Mouse (Mus musculus) kidney, adult 2 months (tissue): ENCODE measurements at regions not wholly inside any gene's neighbourhood (a gene's known extent, or its start where the extent isn't known, plus 50 kb on each side); places are given as distances from the start of the nearest gene placed in this dataset.
"Not testable (repeated sequence)": the region's sequence is repeated elsewhere in the genome, so short reads cannot be mapped to it uniquely, and the experiment has no call there.

Source experiments
- DNase-seq: peaks from one replicate; pipeline ENCODE4 v3.0.0; 2021
- H3K27ac ChIP-seq: fragments of 200-500 bp; 2 replicates; pipeline ENCODE4 v1.5.1; 2012; ENCODE audit warnings: low read depth, low read length, control low read depth, inconsistent platforms; ENCODE audit not compliant: insufficient read depth
- H3K27me3 ChIP-seq: fragments of 200-500 bp; replicated peaks from 2 replicates; pipeline ENCODE4 v1.6.1; 2012; ENCODE audit warnings: mild to moderate bottlenecking, moderate library complexity, low read length, inconsistent platforms; ENCODE audit not compliant: control insufficient read depth, insufficient read depth
- H3K36me3 ChIP-seq: fragments of 200-500 bp; 2 replicates; pipeline ENCODE4 v1.6.1; 2012; ENCODE audit warnings: mild to moderate bottlenecking, moderate library complexity, low read length, inconsistent platforms; ENCODE audit not compliant: control insufficient read depth, insufficient read depth
- H3K4me1 ChIP-seq: fragments of 200-500 bp; 2 replicates; pipeline ENCODE4 v1.6.1; 2011; ENCODE audit warnings: low read length; ENCODE audit not compliant: control insufficient read depth, insufficient read depth
- H3K4me3 ChIP-seq: fragments of 200-500 bp; 2 replicates; pipeline ENCODE4 v1.5.1; 2011; ENCODE audit warnings: mild to moderate bottlenecking, low read depth, low read length, control low read depth; ENCODE audit not compliant: insufficient read depth
- CTCF ChIP-seq: fragments of 200-500 bp; conservative IDR thresholded peaks from 2 replicates; pipeline ENCODE4 v1.5.1; 2011; ENCODE audit warnings: low read depth, mild to moderate bottlenecking, control low read depth, low read length, moderate library complexity, mixed read lengths; ENCODE audit not compliant: insufficient read depth, insufficient read length
- POLR2A ChIP-seq: fragments of 200-500 bp; IDR thresholded peaks from one replicate; pipeline ENCODE4 v1.6.1; 2011; ENCODE audit warnings: low read depth, low read length, control low read depth
- WGBS: fragments of 180-500 bp; shearing (Covaris S2); methylation state at CpG from one replicate; pipeline ENCODE4 v1.1.7; 2018; 5-methylcytosine and 5-hydroxymethylcytosine counted together

- Histone ChIP-seq H3K27me3 (no peaks in the 10 kb centered on the region), H3K4me1 (no peaks in the 10 kb centered on the region), H3K4me3 (no peak overlapping the region), H3K27ac (no peak overlapping the region), H3K36me3 (no peaks in the 10 kb centered on the region)
- TF ChIP-seq CTCF (no peak), POLR2A (no peak)
- DNase-seq: no peak
- WGBS: 64% methylated on average over 2 of the region's 2 CpGs
Measured at GRCm38 (mm10) chr1:176594312-176594711, 219.6 kb downstream of the Cep170 start.

DNA sequence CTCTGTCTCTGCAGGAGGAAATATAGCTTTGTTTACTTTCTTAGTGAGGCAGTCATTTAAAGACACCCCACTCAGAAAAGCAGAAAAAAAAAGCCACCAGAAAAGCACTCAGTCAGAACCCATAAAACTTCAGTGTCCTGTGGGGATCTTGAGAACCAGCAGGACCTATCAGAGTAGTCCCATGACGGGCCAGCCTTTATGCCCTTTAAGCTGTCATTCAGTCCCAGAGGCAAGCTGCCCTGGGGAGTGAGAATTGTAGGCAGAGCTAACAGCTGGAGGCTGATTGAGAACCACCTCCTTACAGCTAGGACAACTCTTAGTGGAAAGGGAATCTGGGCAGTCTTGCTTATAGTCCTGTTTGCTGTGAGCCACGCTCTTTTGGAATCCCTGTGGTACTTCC lies 225.7 kb downstream of the Cep170 start:
- no peaks in the 10 kb centered on the region for H3K4me1 ChIP-seq
- H3K27ac ChIP-seq: no peak overlapping the region
- TF ChIP-seq CTCF: no peak
- TF ChIP-seq POLR2A: no peak

DNA sequence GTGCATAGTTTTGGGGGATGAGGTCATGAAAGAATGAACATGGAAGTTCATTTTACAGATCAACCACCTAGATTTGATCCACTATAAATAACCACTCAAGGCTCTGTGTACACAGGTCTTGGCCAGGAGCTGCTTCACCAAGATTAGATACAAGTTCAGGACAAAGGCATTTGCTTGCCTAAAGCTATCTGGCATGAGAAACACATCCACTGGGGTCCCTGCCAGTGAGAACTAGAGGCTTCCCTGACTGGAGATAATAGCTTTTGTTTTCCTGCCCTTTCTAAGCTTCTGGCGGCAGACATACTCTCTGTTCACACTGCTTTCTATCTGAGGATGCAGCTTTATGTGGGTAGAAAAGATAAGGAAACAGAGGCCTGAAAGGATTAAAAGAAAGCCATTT lies 240.2 kb downstream of the Cep170 start:
- no peak for TF ChIP-seq CTCF
- TF ChIP-seq POLR2A: no peak
- H3K4me1 ChIP-seq: no peaks in the 10 kb centered on the region
- no peaks in the 10 kb centered on the region for H3K27me3 ChIP-seq
- H3K27ac ChIP-seq: no peak overlapping the region
- DNase-seq: no peak
- no peaks in the 10 kb centered on the region for H3K36me3 ChIP-seq
- 73% methylated on average over 1 of the region's 1 CpGs for WGBS
- H3K4me3 ChIP-seq: no peak overlapping the region

More for the DNA sequence above, 225.7 kb downstream of the Cep170 start:
- WGBS: 37% methylated on average over 2 of the region's 2 CpGs
- DNase-seq: no peak
- Histone ChIP-seq H3K27me3 (no peaks in the 10 kb centered on the region), H3K36me3 (no peaks in the 10 kb centered on the region), H3K4me3 (no peak overlapping the region)

DNA sequence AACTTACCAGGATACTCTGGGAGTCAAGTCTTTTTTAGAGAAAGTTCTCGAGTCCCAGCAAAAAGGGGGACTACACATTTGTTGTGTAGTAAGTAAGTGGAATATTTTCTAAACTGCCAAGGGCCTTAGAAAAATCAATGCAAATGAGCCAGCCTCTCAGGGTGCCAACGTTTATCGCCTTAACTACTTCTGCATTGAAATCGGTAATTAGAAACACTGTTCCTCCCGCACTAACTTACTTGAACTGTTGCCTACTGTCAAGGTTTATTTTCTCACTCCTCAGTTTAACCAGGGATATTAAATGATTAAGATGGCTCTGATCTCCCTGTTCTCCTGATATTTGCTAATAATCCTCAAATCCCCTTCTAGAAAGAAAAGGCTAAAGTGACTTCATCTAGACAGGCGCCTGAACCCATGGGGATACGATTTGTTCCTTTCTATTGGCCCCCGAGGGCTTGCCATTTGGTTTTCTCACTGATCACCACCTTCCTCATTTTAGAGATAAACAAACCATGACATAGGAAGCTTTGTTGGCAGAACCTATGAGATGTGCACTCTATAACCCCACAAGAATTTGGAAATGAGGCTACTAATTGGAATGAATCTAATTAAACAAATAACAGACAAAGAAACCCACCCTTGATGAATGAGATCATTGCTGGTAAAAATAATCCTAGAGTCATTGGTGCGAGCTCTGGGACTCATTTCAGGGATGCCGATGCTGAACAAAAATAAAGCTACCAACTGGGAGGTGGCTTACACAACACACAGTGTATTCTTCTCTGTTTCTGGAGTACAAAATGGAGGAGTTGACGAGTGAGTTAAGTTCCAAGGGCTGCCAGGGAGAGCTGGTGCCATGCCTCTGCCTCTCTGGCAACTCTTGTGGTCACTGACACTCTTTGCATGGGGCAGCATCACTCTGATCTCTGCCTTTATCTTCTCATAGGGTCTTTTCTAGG lies 255.1 kb downstream of the Cep170 start:
- no peaks in the 10 kb centered on the region for H3K36me3 ChIP-seq
- TF ChIP-seq CTCF: no peak
- no peak for TF ChIP-seq POLR2A
- no peak for DNase-seq
- H3K4me3 ChIP-seq: no peak overlapping the region
- H3K4me1 ChIP-seq: no peaks in the 10 kb centered on the region
- no peaks in the 10 kb centered on the region for H3K27me3 ChIP-seq
- 81% methylated on average over 11 of the region's 11 CpGs for WGBS
- H3K27ac ChIP-seq: no peak overlapping the region

- Histone ChIP-seq H3K4me3 (no peak overlapping the region), H3K27ac (no peak overlapping the region), H3K27me3 (no peaks in the 10 kb centered on the region; the same call in 1 of the 2 replicates), H3K4me1 (no peaks in the 10 kb centered on the region), H3K36me3 (no peaks in the 10 kb centered on the region)
- TF ChIP-seq CTCF (no peak), POLR2A (no peak)
- WGBS: 89% methylated on average over 4 of the region's 4 CpGs
- DNase-seq: no peak
Measured at GRCm38 (mm10) chr1:176534417-176534816, 259.3 kb upstream of the Pld5 start.

- H3K27me3 ChIP-seq: no peaks in the 10 kb centered on the region
- H3K4me3 ChIP-seq: no peak overlapping the region
- H3K36me3 ChIP-seq: no peaks in the 10 kb centered on the region
- no peak for TF ChIP-seq CTCF
- no peak for TF ChIP-seq POLR2A
- H3K4me1 ChIP-seq: no peaks in the 10 kb centered on the region
- no peak for DNase-seq
- WGBS: 71% methylated on average over 2 of the region's 2 CpGs
- no peak overlapping the region for H3K27ac ChIP-seq
Measured at GRCm38 (mm10) chr1:176529037-176529436, 253.9 kb upstream of the Pld5 start.

DNA sequence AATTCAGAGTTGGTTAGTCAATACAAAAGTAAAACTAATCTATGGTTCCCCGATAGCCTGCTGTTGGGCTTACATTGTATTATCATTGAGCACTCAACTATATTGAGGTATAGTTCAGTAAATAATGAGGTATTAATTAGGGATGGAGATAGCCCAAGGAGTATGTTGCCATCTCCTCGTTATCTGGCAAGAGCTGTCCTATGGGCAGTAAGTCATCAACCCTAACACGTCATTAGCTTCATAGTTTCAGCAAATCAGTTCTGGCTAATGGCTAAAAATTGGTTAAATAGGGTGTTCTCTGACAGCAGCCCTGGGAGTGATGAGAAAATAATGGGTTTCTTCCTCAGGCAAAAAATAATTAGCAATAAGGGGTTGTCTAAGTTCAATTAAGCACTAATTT lies 236.4 kb upstream of the Pld5 start:
- 90% methylated on average over 3 of the region's 3 CpGs for WGBS
- Histone ChIP-seq H3K4me3 (no peak overlapping the region), H3K36me3 (no peaks in the 10 kb centered on the region), H3K4me1 (no peaks in the 10 kb centered on the region), H3K27me3 (no peaks in the 10 kb centered on the region), H3K27ac (no peak overlapping the region)
- TF ChIP-seq POLR2A (no peak), CTCF (no peak)
- no peak for DNase-seq

- TF ChIP-seq CTCF (no peak), POLR2A (no peak)
- WGBS: 26% methylated on average over 3 of the region's 3 CpGs
- Histone ChIP-seq H3K36me3 (no peaks in the 10 kb centered on the region), H3K4me3 (no peak overlapping the region), H3K27ac (no peak overlapping the region), H3K27me3 (no peaks in the 10 kb centered on the region), H3K4me1 (no peaks in the 10 kb centered on the region)
- DNase-seq: no peak
Measured at GRCm38 (mm10) chr1:176505441-176505840, 230.3 kb upstream of the Pld5 start.

DNA sequence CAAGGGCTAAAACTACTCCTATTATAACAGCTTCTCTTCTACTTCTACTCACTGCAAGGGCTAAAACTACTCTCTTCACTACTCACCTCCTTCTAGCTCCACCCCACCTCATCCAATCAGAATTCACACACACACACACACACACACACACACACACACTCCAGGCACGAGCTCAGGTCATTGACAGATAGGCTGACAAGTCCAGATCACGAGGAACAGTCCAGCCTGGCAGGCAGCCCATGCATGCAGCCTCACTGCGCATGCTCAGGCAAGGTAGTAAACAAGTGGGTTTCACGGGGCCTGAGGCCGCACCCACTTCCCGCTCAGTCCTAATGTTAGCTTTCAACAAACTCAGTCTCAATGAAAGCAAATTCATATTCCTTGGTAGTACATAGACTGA lies 229.6 kb upstream of the Pld5 start:
- H3K27me3 ChIP-seq, H3K4me1 ChIP-seq, H3K27ac ChIP-seq, H3K4me3 ChIP-seq, H3K36me3 ChIP-seq, DNase-seq: not testable (repeated sequence)
- WGBS: 59% methylated on average over 6 of the region's 6 CpGs
